Mouse (Mus musculus): ENCODE results near the gene Iffo2. TPM values are rescaled to one million over a fixed set of nuclear protein-coding genes. Genes with fewer than 3 reads are reported as not detected.

Gene Iffo2
- polyA plus RNA-seq, 1 experiment from 2014 or later = 2.8 TPM

- no peak overlapping the region for H3K27ac ChIP-seq
- H3K27me3 ChIP-seq (ENCODE audit: low read depth, poor library complexity, severe bottlenecking) = no peaks in the 10 kb centered on the region
- no peaks in the 10 kb centered on the region for H3K9me3 ChIP-seq (replicated peaks)
- 0 out of 2 replicates have a peak, but pooled peaks cover 5% of the 10 kb centered on the region for H3K4me1 ChIP-seq
- no peak overlapping the region for H3K4me3 ChIP-seq
- H3K36me3 ChIP-seq = no peaks in the 10 kb centered on the region
- WGBS = 87% methylated on average over 6 of the region's 6 CpGs
- no peak for DNase-seq (ENCODE audit: low spot score)
Measured at GRCm38 (mm10) chr4:139501702-139502101, 28.6 kb upstream of the Iffo2 start.

- H3K36me3 ChIP-seq = no peaks in the 10 kb centered on the region
- H3K9me3 ChIP-seq (replicated peaks) = no peaks in the 10 kb centered on the region
- 91% methylated on average over 8 of the region's 8 CpGs for WGBS
- no peak for DNase-seq (ENCODE audit: low spot score)
- H3K4me3 ChIP-seq = no peak overlapping the region
- peaks cover 6% of the 10 kb centered on the region for H3K4me1 ChIP-seq
- H3K27ac ChIP-seq = no peak overlapping the region
- no peaks in the 10 kb centered on the region for H3K27me3 ChIP-seq (ENCODE audit: low read depth, poor library complexity, severe bottlenecking)
Measured at GRCm38 (mm10) chr4:139503919-139504318, 26.4 kb upstream of the Iffo2 start.

DNA sequence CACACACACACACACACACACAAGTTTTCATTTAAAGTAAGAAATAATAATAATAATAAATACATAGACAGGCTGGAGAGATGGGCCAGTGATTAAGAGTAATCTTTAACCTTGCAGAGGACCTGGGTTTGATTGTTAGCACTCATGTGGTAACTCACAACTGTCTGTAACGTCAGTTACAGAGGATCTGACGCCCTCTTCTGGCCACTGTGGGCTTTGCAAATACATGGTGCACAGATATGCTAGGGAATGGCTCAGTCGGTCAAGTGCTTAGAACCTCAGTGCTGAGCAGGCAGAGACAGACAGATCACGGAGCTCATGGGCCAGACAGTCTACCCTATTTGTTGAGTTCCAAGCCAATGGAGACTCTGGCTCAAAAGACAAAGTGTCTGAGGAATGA, 24.6 kb upstream of the Iffo2 start:
- H3K27ac ChIP-seq = no peak overlapping the region
- 77% methylated on average over 4 of the region's 4 CpGs for WGBS
- H3K9me3 ChIP-seq (replicated peaks) = no peaks in the 10 kb centered on the region

GRCm38 (mm10) chr4:139506727-139507126, 23.6 kb upstream of the Iffo2 start:
- no peak overlapping the region for H3K4me3 ChIP-seq
- H3K27ac ChIP-seq = no peak overlapping the region
- no peaks in the 10 kb centered on the region for H3K9me3 ChIP-seq (replicated peaks)
- peaks cover 6% of the 10 kb centered on the region for H3K4me1 ChIP-seq
- DNase-seq (ENCODE audit: low spot score) = no peak
- no peaks in the 10 kb centered on the region for H3K27me3 ChIP-seq (ENCODE audit: low read depth, poor library complexity, severe bottlenecking)
- H3K36me3 ChIP-seq = no peaks in the 10 kb centered on the region
- WGBS = 96% methylated on average over 11 of the region's 11 CpGs

More for the DNA sequence above, 24.6 kb upstream of the Iffo2 start:
- Histone ChIP-seq H3K4me1 (peaks cover 9% of the 10 kb centered on the region), H3K27me3 (ENCODE audit: low read depth, poor library complexity, severe bottlenecking) (no peaks in the 10 kb centered on the region), H3K36me3 (no peaks in the 10 kb centered on the region), H3K4me3 (no peak overlapping the region)
- DNase-seq (ENCODE audit: low spot score) = no peak

DNA sequence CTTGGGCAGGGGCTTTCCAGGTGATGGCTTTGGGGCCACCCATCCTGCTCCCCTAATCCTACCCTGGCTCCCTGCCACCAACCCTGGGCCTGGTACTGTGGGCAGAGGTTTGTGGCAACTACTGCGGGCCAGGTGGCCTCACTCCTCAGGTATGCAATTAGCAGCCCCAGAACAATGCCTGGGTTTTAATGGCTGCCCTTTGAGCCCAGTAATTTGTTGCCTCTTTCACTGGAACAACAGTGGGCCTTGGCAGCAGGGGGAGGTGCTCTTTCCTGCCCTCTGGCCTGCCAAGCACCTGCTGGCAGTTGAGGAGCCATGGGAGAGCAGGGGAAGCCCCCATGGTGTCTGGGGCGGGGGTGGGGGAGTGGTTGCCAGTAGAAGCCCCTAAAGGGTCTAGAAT, 21.3 kb upstream of the Iffo2 start:
- Histone ChIP-seq H3K4me3 (no peak overlapping the region), H3K36me3 (no peaks in the 10 kb centered on the region), H3K4me1 (peaks cover 6% of the 10 kb centered on the region), H3K27ac (peak overlapping the region; percentile 19; the same call in 1 of the 2 replicates), H3K27me3 (ENCODE audit: low read depth, poor library complexity, severe bottlenecking) (no peaks in the 10 kb centered on the region), H3K9me3 (replicated peaks) (no peaks in the 10 kb centered on the region)
- no peak for DNase-seq (ENCODE audit: low spot score)
- 89% methylated on average over 2 of the region's 2 CpGs for WGBS

- Histone ChIP-seq H3K27ac (no peak overlapping the region), H3K4me3 (no peak overlapping the region), H3K9me3 (replicated peaks) (no peaks in the 10 kb centered on the region), H3K4me1 (peaks cover 6% of the 10 kb centered on the region), H3K36me3 (no peaks in the 10 kb centered on the region), H3K27me3 (ENCODE audit: low read depth, poor library complexity, severe bottlenecking) (no peaks in the 10 kb centered on the region)
- DNase-seq (ENCODE audit: low spot score) = no peak
- WGBS = 76% methylated on average over 2 of the region's 2 CpGs
Measured at GRCm38 (mm10) chr4:139511557-139511956, 18.8 kb upstream of the Iffo2 start.

- WGBS = 90% methylated on average over 2 of the region's 2 CpGs
- H3K27me3 ChIP-seq (ENCODE audit: low read depth, poor library complexity, severe bottlenecking) = no peaks in the 10 kb centered on the region
- DNase-seq (ENCODE audit: low spot score) = no peak
Measured at GRCm38 (mm10) chr4:139512985-139513384, 17.4 kb upstream of the Iffo2 start.

GRCm38 (mm10) chr4:139519221-139519620, 11.1 kb upstream of the Iffo2 start:
- WGBS = 74% methylated on average over 6 of the region's 6 CpGs
- Histone ChIP-seq H3K27me3 (ENCODE audit: low read depth, poor library complexity, severe bottlenecking) (no peaks in the 10 kb centered on the region), H3K27ac (0 out of 2 replicates have a peak overlapping the region, but pooled peaks have one; percentile 10), H3K36me3 (no peaks in the 10 kb centered on the region), H3K9me3 (replicated peaks) (no peaks in the 10 kb centered on the region), H3K4me3 (no peak overlapping the region), H3K4me1 (peaks cover 12% of the 10 kb centered on the region; the same call in 1 of the 2 replicates)
- DNase-seq (ENCODE audit: low spot score) = no peak

More at GRCm38 (mm10) chr4:139512985-139513384, 17.4 kb upstream of the Iffo2 start:
- H3K27ac ChIP-seq = no peak overlapping the region
- H3K4me1 ChIP-seq = peaks cover 6% of the 10 kb centered on the region
- H3K36me3 ChIP-seq = no peaks in the 10 kb centered on the region
- no peaks in the 10 kb centered on the region for H3K9me3 ChIP-seq (replicated peaks)
- no peak overlapping the region for H3K4me3 ChIP-seq

DNA sequence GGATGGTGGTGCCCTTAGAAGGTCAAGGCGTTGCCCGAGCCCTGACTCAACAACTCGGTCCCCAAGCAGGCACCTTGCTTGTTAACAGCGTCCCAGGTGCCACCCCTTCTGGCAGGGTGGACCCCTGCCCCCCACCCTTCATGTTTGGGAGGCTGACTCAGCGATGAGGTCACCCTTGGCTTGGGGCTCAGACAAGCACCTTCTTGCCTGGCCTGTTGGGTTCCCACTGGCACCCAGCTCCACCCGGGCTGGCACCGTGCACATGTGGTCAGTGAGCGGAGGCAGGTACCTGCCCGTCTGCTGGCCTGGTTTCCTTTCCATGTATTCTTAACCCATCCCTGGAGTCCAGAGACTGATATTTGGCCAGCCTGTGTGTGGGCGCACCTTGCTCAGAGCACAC, 8.4 kb upstream of the Iffo2 start:
- no peaks in the 10 kb centered on the region for H3K9me3 ChIP-seq (replicated peaks)
- H3K27ac ChIP-seq = no peak overlapping the region
- H3K36me3 ChIP-seq = no peaks in the 10 kb centered on the region
- WGBS = 93% methylated on average over 10 of the region's 10 CpGs
- no peaks in the 10 kb centered on the region for H3K27me3 ChIP-seq (ENCODE audit: low read depth, poor library complexity, severe bottlenecking)
- peaks cover 12% of the 10 kb centered on the region; the same call in 1 of the 2 replicates for H3K4me1 ChIP-seq
- no peak for DNase-seq (ENCODE audit: low spot score)
- H3K4me3 ChIP-seq = no peak overlapping the region

DNA sequence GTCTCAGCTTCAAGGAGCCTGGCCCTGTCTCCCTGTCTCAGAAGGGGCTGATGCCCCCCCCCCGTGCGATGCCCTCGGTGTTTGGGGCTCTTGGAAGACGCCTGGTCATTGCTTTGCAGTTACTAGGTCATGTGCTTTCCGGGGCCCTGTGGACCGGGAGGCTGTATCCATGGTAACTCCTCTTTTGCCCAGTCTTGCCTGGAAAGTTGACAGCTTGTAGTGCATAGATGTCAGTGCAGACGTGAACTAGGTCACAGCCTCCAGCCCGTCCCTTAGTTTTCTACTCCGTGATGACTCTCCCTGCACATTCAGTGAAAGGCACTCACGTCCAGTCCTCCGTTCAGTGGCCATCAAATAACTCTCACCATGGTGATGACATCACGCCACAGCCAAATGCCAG, 3.9 kb upstream of the Iffo2 start:
- Histone ChIP-seq H3K4me3 (no peak overlapping the region), H3K4me1 (no peaks in the 10 kb centered on the region), H3K27ac (no peak overlapping the region), H3K9me3 (replicated peaks) (no peaks in the 10 kb centered on the region), H3K27me3 (ENCODE audit: low read depth, poor library complexity, severe bottlenecking) (no peaks in the 10 kb centered on the region), H3K36me3 (no peaks in the 10 kb centered on the region)
- DNase-seq (ENCODE audit: low spot score) = no peak
- WGBS = 78% methylated on average over 12 of the region's 12 CpGs

- 92% methylated on average over 10 of the region's 10 CpGs for WGBS
Measured at GRCm38 (mm10) chr4:139532081-139532480, 1.7 kb downstream of the Iffo2 start.

DNA sequence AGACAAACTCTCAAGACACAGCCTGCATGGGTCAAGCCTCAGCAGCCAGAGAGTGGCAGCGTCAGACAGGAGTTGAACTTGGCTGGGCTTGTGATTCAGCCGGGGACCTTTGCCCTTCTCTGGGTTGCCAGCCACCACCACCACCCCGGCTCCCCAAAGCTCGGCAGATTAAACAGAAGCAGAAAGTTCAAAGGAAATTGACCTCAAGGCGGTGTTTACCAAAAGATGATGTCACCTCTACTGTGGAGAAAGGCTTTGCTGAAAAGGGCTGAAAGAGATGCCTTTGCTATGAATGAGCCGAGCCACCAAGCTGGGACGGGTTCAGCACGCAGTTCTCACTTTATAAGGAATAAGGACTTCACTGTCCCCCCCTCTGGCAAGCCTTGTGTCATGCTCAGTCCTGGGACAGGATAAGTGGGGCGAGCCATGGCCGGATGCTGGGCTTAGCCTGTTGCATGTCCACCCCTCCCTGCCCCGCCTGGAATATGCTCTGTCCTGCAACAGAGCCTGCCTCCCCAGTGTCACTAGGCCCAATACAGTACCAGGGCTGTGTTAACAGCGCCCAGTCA, 4.9 kb downstream of the Iffo2 start:
- Histone ChIP-seq H3K4me3 (no peak overlapping the region), H3K36me3 (no peaks in the 10 kb centered on the region), H3K27me3 (ENCODE audit: low read depth, poor library complexity, severe bottlenecking) (no peaks in the 10 kb centered on the region), H3K9me3 (replicated peaks) (no peaks in the 10 kb centered on the region), H3K27ac (peak overlapping the region; percentile 59; the same call in 1 of the 2 replicates), H3K4me1 (peaks cover 13% of the 10 kb centered on the region)
- 43% methylated on average over 12 of the region's 12 CpGs for WGBS
- no peak for DNase-seq (ENCODE audit: low spot score)

More at GRCm38 (mm10) chr4:139532081-139532480, 1.7 kb downstream of the Iffo2 start:
- DNase-seq (ENCODE audit: low spot score) = no peak
- no peak overlapping the region for H3K4me3 ChIP-seq
- peaks cover 13% of the 10 kb centered on the region for H3K4me1 ChIP-seq
- H3K27ac ChIP-seq = no peak overlapping the region
- H3K36me3 ChIP-seq = no peaks in the 10 kb centered on the region
- no peaks in the 10 kb centered on the region for H3K9me3 ChIP-seq (replicated peaks)
- no peaks in the 10 kb centered on the region for H3K27me3 ChIP-seq (ENCODE audit: low read depth, poor library complexity, severe bottlenecking)

DNA sequence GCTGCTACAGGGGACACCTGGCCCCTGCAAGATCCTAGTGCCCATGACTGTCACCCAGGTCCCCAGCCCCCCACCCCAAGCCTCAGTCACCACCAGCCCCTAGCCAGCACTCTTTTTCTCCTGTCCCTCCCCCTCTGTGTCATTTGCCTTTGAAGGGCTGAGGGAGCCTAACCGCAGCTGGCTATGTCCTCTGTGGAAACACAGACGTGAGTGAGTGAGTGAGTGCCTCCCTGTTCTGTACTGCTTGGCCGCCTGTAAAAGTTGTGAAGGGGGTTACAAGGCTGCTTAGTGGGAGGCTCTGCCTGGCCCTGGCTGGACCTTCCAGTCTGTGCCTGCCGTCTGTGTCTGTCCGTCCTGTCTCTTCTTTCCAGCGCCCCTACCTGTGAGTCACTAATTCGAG, 5.4 kb downstream of the Iffo2 start:
- H3K36me3 ChIP-seq = no peaks in the 10 kb centered on the region
- H3K27me3 ChIP-seq (ENCODE audit: low read depth, poor library complexity, severe bottlenecking) = no peaks in the 10 kb centered on the region
- DNase-seq (ENCODE audit: low spot score) = no peak
- peak overlapping the region; percentile 59; the same call in 1 of the 2 replicates for H3K27ac ChIP-seq
- no peak overlapping the region for H3K4me3 ChIP-seq
- 59% methylated on average over 7 of the region's 7 CpGs for WGBS
- H3K4me1 ChIP-seq = peaks cover 13% of the 10 kb centered on the region
- H3K9me3 ChIP-seq (replicated peaks) = no peaks in the 10 kb centered on the region

GRCm38 (mm10) chr4:139536706-139537105, 6.4 kb downstream of the Iffo2 start:
- no peaks in the 10 kb centered on the region for H3K27me3 ChIP-seq (ENCODE audit: low read depth, poor library complexity, severe bottlenecking)
- H3K4me3 ChIP-seq = no peak overlapping the region
- no peaks in the 10 kb centered on the region for H3K9me3 ChIP-seq (replicated peaks)
- no peak overlapping the region for H3K27ac ChIP-seq
- WGBS = 92% methylated on average over 9 of the region's 9 CpGs
- H3K36me3 ChIP-seq = no peaks in the 10 kb centered on the region
- peaks cover 13% of the 10 kb centered on the region for H3K4me1 ChIP-seq
- no peak for DNase-seq (ENCODE audit: low spot score)
